Mouse (Mus musculus): ENCODE data around the gene Serp1.

The Serp1 gene

DNA sequence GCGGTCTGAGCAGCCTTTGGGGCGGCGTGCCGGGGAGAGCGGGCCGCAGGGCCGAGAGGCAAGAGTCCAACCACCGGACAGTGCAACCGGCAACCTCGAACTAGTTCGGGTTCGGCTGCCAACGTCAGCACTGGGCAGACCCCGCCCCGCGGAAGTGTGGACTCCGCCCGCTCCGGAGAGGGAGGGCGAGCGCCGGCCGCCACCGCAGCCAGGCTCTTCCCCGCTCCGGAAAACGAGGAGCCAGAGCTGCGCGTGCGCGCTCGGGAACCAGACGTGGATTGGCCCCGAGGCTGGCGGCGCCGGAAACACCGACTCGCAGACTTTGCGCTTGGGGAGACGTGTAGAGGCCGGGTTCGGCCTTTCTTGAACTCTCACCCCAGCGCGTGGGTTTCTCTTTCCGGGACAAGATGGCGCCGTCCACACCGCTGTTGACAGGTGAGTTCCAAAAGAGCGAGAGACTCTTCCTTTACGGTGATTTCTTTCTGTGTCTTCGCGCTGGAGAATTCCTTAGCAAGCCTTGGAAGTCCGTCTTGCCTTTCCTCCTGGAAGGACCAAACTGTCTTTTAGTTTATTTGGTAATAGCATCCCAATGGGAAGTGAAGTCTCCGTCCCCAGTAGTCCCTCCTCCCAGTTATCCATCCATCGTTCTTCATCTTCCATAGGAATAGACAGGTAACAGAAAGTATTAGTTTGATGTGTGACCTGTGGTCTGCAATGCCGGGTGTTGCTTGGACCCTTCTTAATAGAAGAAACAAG is at the start of gene Serp1, which contains the start of gene Eif2a:
Gene Serp1, minus strand, starts transcription at position 241 of the 756 bp plus-strand sequence.
Gene Eif2a, plus strand, starts transcription at position 170 of the 756 bp plus-strand sequence.
- peak; percentile 96 for DNase-seq (ENCODE audit: low read depth, low spot score)

- no peak for DNase-seq (ENCODE audit: low read depth, low spot score)
Observed at GRCm38 (mm10) chr3:58570821-58571220, 45.1 kb upstream of the Serp1 start.

DNA sequence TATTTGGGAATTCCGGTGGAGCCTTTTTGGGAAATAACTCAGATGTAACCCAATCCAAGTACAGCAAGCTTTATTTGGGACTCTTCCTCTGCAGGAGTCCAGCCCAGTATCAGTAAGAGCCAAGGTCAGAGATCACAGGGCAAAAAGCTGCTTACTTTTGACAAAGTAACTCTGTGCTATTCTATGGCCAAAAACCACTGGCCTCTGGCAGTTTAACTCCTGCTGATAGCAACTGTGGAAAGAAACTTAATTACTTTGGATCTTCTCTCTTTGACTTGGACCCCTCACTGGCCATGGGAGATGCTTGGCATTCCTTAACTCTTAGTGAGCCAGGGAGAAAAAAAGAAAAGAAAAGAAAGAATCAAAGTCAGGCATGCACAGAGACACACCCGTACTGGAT is 35.7 kb upstream of the Serp1 start:
- DNase-seq (ENCODE audit: low read depth, low spot score): no peak

- no peak for DNase-seq (ENCODE audit: low read depth, low spot score)
Observed at GRCm38 (mm10) chr3:58559887-58560286, 34.2 kb upstream of the Serp1 start.

DNA sequence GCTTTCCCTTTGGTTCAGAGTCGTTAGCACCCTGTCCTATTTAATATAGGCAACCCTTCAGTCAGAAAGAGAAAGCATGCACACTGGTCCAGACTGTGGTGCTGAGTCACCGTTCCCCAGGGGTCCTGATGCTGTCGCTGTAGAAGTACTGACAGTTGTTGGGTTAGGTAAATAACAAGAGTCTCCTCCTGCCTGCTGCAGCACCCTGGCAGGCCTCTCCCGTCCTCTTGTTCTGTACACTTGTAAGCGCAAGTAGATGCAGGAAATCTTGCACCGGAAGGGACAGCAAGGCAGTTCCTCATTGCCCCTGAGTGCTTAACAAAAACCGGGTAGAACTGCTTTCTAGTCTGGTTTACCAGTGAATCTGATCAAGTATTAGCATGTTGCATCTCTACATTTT is 31.0 kb upstream of the Serp1 start:
- DNase-seq (ENCODE audit: low read depth, low spot score): no peak

DNA sequence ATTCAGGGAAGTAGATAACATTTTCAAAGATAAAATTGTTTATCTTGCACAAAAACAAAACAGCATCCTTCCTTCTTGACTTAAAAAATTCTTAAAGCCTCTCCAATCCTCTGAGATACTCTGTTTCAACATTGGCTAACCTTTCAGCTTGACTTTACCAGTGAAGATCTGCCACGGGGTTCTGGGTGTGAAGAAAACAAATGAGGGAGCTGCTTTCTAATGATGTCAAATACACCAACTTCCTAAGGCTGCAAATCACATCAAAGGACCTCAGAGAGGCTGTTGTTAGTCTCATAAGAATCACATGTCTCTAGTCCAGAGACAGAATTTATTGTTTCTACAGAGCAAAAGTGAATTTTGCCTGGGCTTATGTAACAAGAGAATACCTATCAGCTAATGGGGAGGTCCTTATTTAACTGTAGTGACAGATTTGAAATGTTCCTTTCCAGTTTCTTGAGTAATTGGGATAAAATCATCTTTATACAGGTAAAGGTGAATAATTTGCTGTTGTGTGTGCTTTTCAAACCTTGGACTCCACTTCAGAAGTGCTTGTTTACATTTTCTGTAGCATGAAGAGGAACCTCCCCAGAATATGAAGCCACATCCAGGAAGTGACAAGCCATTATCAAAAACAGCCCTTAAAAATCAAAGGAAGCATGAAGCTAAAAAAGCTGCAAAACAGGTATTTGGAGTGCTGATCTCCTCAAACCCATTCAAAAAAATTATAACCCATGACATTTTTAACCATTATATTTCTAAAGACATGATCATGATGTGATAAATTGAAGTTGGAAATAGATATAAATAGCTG is 26.5 kb upstream of the Serp1 start:
- DNase-seq (ENCODE audit: low read depth, low spot score): no peak

GRCm38 (mm10) chr3:58536573-58536972 is 10.9 kb upstream of the Serp1 start:
- no peak for DNase-seq (ENCODE audit: low read depth, low spot score)

GRCm38 (mm10) chr3:58526408-58526737 is 681 bp upstream of the Serp1 start:
- DNase-seq (ENCODE audit: low read depth, low spot score): no peak

- DNase-seq (ENCODE audit: low read depth, low spot score): no peak
Observed at GRCm38 (mm10) chr3:58525166-58525565, 526 bp downstream of the Serp1 start.

GRCm38 (mm10) chr3:58524246-58524645 is 1.4 kb downstream of the Serp1 start:
- no peak for DNase-seq (ENCODE audit: low read depth, low spot score)

DNA sequence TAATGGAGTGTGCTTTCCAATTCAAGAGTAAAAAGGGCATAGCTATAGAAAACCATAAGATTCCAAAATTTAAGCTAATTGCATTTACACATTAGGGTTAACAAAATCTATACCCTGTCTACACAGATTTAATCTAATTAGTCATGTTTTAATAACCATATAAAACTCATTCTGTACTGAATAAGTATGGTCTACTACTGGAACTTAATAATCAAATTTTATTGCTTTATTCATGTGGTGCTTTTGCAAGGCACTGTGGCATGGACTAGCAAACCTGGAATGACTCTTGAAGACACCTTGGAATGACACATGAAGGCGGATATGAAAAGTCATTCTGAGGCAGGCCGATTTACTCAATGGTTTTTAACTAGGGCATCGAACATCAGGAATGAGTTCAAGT is 2.3 kb downstream of the Serp1 start:
- no peak for DNase-seq (ENCODE audit: low read depth, low spot score)

- no peak for DNase-seq (ENCODE audit: low read depth, low spot score)
Observed at GRCm38 (mm10) chr3:58521361-58521760, 4.3 kb downstream of the Serp1 start.

DNA sequence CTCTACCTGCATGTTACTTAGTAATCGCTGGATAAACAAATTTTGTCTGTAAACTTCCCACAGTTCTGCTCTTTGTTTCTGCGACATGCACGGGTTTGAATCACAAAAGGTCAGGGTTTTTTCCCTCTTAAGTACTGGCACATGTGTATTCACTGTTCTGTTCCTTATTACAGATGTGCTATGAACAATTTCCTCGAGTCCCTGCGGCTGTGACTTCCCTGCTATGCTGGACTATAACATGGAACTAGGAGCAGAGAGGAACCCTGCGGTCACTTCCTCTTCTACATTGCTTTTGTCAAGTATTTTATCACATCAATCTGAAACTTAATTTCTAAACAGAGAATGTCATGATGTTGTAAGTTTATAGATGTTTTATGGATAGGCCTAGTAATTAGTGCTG is 5.4 kb downstream of the Serp1 start:
- DNase-seq (ENCODE audit: low read depth, low spot score): no peak

- no peak for DNase-seq (ENCODE audit: low read depth, low spot score)
Observed at GRCm38 (mm10) chr3:58519536-58519935, 6.2 kb downstream of the Serp1 start.

GRCm38 (mm10) chr3:58518962-58519361 is 6.7 kb downstream of the Serp1 start:
- DNase-seq (ENCODE audit: low read depth, low spot score): no peak

GRCm38 (mm10) chr3:58517800-58518199 is 7.9 kb downstream of the Serp1 start:
- no peak for DNase-seq (ENCODE audit: low read depth, low spot score)

- DNase-seq (ENCODE audit: low read depth, low spot score): no peak
Observed at GRCm38 (mm10) chr3:58517258-58517657, 8.4 kb downstream of the Serp1 start.

DNA sequence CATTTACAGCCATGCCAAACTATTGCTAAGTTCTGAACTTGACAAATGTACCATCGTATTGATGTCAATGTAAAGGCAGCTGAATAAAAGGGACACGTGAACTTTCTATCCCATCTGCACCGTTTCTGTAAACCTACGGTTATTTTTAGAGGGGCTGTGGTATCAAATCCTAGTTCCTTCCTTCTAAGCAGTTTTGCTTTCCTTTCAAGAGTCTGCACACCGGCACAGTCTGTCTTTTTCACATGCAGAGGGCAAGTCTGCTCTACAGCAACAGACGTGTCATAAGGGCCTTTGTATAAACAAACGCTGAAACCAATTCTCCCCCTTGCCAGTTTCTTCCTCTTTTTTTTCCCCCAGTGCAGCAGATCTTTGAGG is 9.1 kb downstream of the Serp1 start:
- DNase-seq (ENCODE audit: low read depth, low spot score): no peak

- no peak for DNase-seq (ENCODE audit: low read depth, low spot score)
Observed at GRCm38 (mm10) chr3:58515947-58516601, 9.6 kb downstream of the Serp1 start.

DNA sequence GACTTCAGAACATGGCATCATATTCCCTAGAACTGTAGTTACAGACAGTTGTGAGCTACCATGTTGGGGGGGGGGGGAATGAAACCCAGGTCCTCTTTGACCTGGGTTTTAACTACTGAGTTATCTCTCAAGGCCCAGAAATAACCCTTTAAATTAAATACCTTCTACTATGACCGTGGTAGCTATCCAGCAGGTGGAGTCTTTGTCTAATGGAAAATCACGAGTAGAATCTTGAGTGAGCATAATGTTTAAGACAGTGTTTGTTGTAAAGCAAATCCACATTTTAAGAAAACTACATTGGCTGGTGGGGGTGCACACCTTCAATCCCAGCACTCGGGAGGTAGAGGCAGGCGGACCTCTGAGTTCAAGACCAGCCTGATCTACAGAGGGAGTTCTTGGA is 12.2 kb downstream of the Serp1 start:
- DNase-seq (ENCODE audit: low read depth, low spot score): no peak

DNA sequence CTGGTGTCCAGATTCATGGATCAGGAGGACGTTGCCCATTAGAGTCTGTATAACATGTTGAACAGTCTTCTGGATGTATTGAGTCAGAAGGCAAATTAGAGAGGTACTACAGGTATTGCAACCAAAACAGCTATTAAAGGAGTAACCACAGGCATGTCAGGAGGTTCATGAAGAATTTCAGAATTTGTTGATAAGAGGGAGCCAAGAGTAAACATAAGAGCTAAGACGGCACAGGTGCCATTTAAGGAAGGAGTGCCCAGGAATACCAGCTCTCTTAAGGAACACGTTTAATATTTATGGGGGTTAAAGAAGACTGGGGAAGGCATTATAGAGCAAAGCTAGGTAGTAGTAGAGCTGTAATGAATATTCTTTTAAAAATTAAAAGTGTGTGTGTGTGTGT is 13.0 kb downstream of the Serp1 start:
- no peak for DNase-seq (ENCODE audit: low read depth, low spot score)

DNA sequence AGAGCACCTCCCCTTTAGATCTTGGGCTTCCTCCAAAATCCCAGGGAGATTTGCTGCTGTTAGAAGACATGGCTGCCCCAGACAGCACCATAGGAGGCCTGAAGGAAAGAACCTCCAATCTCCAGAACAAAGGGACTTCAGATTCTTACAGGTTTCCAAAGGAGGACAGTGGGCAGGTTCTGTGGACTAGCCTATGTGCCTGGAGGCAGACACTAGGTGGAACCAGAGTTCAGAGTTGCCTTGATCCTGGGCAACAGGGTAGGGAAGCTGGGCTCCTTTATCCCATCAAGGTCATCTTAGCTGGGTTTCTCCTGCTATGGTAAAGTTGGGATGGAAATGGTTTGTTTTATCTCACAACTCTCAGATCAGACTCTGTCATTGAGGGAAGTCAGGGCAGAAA is 14.1 kb downstream of the Serp1 start:
- DNase-seq (ENCODE audit: low read depth, low spot score): no peak

Measured in embryo, embryonic 11.5 days (tissue).